ENCODE assay signal across 17 mouse cellular contexts in the genomic region with DNA sequence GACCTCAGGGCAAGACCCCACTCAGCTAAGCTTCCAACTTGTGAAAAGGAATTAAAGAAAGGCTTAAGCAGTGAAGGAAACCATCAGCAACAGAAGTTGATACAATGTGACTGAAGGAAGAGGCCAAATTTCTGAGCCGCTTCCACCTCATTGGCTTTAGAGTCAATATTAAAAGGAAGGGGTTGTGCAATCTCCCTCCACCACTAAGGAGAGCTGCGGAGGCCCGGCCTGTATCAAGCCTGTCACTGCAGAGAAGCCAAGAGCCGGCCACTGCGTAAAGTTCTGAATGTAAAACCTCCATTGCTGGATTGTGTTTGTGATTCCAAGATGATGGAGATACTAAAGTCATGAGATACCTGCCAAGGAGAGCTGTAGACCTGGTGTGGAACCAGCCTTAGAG.
"Had no signal": no experiment of that assay in that cellular context is flagged by ENCODE, and none has a peak within 500 bp of the region (broad histone marks: within the 10 kb centered on the region; RNA-seq: fewer than 3 reads in every experiment).

No protein-coding gene starts in this region.

- H3K4me1 ChIP-seq: liver, embryonic 15.5 days; lung, embryonic 15.5 days had no signal

- DNase-seq: kidney, adult 11 months; kidney, adult 9 months; kidney, postnatal 36 days; layer of hippocampus, adult 9-11 months; layer of hippocampus, postnatal 36 days; right cerebral cortex, postnatal 4 days; spleen, adult 18-20 months; thymus, adult 18-20 months; thymus, postnatal 25 days had no signal

- H3K27me3 ChIP-seq: limb, embryonic 15.5 days; liver, embryonic 15.5 days; lung, embryonic 15.5 days; neural tube, embryonic 15.5 days had no signal

- H3K9ac ChIP-seq: limb, embryonic 15.5 days; liver, embryonic 15.5 days; lung, embryonic 15.5 days; midbrain, embryonic 12.5 days; neural tube, embryonic 15.5 days had no signal

- H3K4me3 ChIP-seq: limb, embryonic 15.5 days; liver, embryonic 15.5 days; lung, embryonic 15.5 days; megakaryocyte, embryonic 14.5 days; midbrain, embryonic 12.5 days; neural tube, embryonic 15.5 days had no signal

- H3K4me2 ChIP-seq: limb, embryonic 15.5 days; liver, embryonic 15.5 days; lung, embryonic 15.5 days; midbrain, embryonic 12.5 days; neural tube, embryonic 15.5 days had no signal

- H3K27ac ChIP-seq: hindbrain, postnatal 0 days; kidney, postnatal 0 days; limb, embryonic 15.5 days; liver, embryonic 15.5 days; lung, embryonic 15.5 days; midbrain, embryonic 12.5 days; neural tube, embryonic 15.5 days had no signal

- ATAC-seq: hindbrain, postnatal 0 days had no signal

- H3K36me3 ChIP-seq: limb, embryonic 15.5 days; liver, embryonic 15.5 days; lung, embryonic 15.5 days; midbrain, embryonic 12.5 days; neural tube, embryonic 15.5 days had no signal

- H3K9me3 ChIP-seq: limb, embryonic 15.5 days; liver, embryonic 15.5 days; lung, embryonic 15.5 days; midbrain, embryonic 12.5 days; neural tube, embryonic 15.5 days had no signal
